Mouse (Mus musculus) olfactory bulb, adult 2 months (tissue): ENCODE measurements around the gene H2al1f.
"Not testable (repeated sequence)": the region's sequence is repeated elsewhere in the genome, so short reads cannot be mapped to it uniquely, and the experiment has no call there.

Experiments used
- CTCF ChIP-seq: fragments of 200-500 bp; IDR thresholded peaks from 2 replicates; pipeline ENCODE4 v1.5.1; 2012; ENCODE audit warnings: low read depth, mild to moderate bottlenecking, low read length, moderate library complexity; ENCODE audit not compliant: insufficient read depth
- POLR2A ChIP-seq: fragments of 200-500 bp; IDR thresholded peaks from 2 replicates; pipeline ENCODE4 v1.6.1; 2012; ENCODE audit warnings: mild to moderate bottlenecking, low read depth, low read length, moderate library complexity; ENCODE audit not compliant: insufficient read depth

DNA sequence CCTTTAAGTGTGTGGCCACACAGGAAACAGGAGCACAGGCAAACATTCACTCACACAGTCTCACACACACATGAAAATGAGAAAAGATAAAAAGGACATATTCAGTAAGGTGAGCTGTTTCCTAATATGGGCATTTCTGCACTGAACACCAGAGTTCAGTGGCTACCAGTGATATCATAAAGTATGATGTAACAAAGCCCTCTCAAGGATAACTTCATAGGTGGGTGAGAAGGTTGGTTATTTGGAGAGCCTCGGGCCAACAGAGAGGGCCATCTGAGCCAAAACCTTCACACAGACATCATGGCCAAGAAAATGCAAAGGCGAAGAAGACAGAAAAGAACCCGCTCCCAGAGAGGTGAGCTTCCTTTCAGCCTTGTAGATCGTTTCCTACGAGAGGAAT, 9.4 kb downstream of the H2al1f start, which contains the start of gene H2al1i:
- not testable (repeated sequence) for TF ChIP-seq CTCF, POLR2A
